Mouse (Mus musculus): ENCODE results near the gene Srsf7.
"Not testable (repeated sequence)": the region's sequence is repeated elsewhere in the genome, so short reads cannot be mapped to it uniquely, and the experiment has no call there.

Gene Srsf7

GRCm38 (mm10) chr17:80193075-80193474, 14.0 kb downstream of the Srsf7 start:
- DNase-seq = no peak

GRCm38 (mm10) chr17:80183615-80184014, 23.5 kb downstream of the Srsf7 start:
- DNase-seq = no peak

- no peak for DNase-seq
Observed at GRCm38 (mm10) chr17:80180468-80180867, 26.6 kb downstream of the Srsf7 start.

GRCm38 (mm10) chr17:80179959-80180358, 27.1 kb downstream of the Srsf7 start:
- DNase-seq = peak; percentile 42 to 51

DNA sequence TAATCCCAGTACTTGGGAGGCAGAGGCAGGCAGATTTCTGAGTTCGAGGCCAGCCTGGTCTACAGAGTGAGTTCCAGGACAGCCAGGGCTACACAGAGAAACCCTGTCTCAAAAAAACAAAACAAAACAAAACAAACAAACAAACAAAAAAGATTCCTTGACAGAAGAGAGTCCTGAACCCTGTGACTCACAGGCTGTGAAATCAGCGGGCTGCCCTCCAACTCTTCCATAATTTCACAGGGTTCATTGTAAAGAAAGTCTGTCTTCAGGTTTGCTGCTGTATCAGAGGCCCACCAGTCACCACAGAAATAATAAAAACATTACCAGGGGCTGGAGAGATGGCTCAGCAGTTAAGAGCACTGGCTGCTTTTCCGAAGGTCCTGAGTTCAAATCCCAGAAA, 28.3 kb downstream of the Srsf7 start:
- not testable (repeated sequence) for DNase-seq

GRCm38 (mm10) chr17:80175966-80176365, 31.1 kb downstream of the Srsf7 start:
- DNase-seq = no peak

GRCm38 (mm10) chr17:80175386-80175739, 31.7 kb downstream of the Srsf7 start:
- DNase-seq = no peak

DNA sequence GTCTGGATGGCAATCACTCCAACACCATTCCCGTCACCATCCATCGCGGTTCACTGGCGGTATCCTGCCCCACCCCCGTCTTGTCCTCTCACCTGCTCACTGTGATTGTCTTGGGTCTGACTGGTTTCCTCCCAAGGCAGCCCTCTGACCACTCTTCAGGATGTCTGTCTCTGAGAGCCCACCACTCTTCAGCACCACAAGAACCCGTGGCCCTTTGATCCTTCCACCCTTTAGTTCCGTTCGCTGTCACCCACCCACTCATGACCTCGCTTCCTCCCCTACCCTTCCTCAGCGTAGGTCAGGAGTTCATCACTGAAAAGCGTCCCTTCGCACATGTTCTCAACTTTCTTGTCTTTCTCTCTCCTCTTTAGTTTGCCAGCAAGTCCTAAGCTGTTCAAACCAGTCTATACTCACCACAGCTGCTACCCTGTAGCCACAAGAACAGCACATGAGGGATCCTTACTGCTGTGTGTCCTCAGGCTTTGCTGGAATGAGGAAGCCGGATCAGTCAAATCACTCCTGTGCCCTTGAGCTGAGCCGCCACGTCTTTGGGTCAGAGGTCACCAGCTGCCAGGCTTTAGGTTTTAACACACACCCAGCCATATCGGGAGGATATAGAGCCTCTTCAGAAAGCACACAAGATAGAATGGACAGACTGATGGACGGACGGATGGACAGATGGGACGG, 32.3 kb downstream of the Srsf7 start:
- DNase-seq = peak; percentile 27 to 48

- peak; percentile 18 to 41 for DNase-seq
Observed at GRCm38 (mm10) chr17:80174146-80174545, 33.0 kb downstream of the Srsf7 start.

GRCm38 (mm10) chr17:80173708-80174107, 33.4 kb downstream of the Srsf7 start:
- no peak for DNase-seq

GRCm38 (mm10) chr17:80172761-80173160, 34.3 kb downstream of the Srsf7 start:
- no peak for DNase-seq

DNA sequence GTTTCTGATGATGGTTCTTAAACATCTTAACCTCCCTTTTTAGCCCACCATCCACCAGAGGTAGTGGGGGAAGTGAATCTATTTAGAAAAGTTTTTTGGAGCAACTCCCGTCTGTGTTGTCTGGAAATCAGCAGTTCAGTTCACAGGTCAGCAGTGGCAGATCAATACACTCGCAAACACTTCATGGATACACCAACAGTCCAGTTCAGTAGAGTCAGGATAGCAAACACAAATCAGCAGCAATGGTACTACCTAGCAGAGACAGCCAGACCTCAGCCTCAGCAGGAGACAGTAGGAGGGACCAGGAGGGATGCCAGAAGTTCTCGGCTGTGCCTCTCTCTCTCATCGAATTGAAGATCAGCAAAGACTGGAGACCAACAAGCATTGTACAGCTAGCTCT, 35.2 kb downstream of the Srsf7 start:
- no peak for DNase-seq

GRCm38 (mm10) chr17:80170951-80171350, 36.2 kb downstream of the Srsf7 start:
- DNase-seq = no peak

- DNase-seq = no peak
Observed at GRCm38 (mm10) chr17:80169792-80170191, 37.3 kb downstream of the Srsf7 start.

DNA sequence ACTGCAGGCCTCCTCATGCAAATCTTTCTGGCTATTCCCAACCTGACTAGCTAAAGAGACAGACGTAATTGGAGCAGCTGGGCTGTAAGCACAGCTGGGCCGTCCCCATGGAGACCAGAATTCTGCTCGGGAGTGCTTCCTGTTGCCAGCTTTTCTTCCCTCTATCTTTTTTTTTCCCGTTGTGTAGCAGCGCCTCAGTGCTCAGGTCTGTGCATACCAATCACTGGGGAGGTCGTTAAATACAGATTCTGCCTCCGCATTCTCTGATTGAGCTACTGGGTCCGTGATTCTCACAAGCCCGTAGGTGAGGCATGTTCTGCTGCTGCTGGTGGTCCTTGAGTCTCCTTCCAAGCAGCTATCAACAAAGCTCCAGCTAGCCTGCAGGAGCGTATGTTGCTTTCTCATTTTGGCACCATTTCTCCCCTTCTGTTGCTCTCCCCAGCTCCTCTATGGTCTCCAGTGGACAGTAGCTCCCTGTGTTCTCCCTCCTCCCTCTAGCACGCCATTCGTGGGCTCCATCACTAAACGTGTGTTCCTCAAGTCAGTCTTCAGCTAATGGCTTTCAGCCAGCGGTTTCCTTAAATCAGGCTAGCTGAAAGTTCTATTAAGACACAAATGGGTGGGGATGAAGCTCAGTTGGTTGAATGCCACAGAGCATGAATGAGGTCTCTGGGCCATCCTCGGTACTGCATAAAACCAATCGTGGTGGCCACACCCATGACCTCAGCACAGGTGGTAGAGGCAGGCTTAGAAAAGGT, 38.5 kb downstream of the Srsf7 start:
- DNase-seq = no peak

DNA sequence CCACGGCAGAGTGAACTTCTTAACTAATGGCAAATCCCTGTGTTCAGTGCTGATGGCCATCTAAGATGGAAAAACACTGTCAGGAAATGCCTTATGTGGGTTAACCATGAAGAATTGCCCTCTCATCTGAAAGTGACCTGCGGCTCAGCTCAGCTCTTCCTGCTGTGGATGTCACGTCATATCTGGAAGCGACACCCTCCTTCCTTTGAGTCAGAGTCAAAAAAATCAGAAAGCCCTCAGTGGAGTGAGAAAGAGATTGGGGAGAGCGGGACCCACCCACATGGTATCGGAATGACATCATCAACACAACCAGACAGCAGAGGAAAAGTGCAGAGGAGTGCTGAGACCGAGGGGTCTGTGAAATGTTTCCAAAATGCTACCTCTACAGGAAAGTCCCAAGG, 39.3 kb downstream of the Srsf7 start:
- DNase-seq = no peak

GRCm38 (mm10) chr17:80167436-80167835, 39.7 kb downstream of the Srsf7 start:
- no peak for DNase-seq

DNA sequence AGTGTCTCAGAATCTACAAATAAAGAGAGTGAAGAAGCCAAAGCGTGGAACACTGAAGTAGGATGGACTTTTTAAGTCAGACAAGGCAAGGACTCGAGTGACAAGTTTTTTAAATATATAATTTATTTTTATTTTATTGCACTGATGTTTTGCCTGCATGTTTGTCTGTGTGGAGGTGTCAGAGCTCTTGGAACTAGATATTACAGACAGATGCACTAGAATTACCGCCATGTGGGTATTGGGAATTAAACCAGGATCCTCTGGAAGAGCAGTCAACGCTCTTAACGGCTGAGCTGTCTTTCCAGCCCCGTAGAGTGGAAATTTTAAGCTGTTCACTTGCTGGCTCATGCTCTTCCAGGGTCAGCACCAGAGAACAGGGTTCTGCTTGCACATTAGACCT, 40.8 kb downstream of the Srsf7 start:
- DNase-seq = no peak

- DNase-seq = no peak
Observed at GRCm38 (mm10) chr17:80165741-80166140, 41.4 kb downstream of the Srsf7 start.

GRCm38 (mm10) chr17:80163991-80164390, 43.1 kb downstream of the Srsf7 start:
- no peak for DNase-seq

- no peak for DNase-seq
Observed at GRCm38 (mm10) chr17:80160454-80160853, 46.7 kb downstream of the Srsf7 start.

DNA sequence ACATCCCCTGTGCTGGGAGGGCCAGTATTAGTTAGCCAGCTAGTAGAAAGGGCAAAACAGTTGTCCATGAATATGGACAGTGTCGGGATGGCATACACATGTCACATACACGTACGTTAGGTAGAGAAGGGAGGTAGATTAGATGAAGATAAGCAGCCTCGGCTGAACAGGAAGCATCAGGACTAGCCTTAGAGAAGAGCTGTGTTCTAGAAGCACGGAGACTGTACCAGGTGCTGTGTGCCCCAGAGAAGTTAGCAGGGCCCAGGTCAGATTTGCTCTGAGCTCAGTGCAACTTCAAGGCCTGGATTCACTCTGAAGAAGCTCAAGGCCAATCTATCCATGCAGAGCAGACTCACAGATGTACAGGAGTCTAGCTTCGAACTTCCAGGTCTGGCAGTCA, 49.6 kb downstream of the Srsf7 start:
- no peak for DNase-seq

GRCm38 (mm10) chr17:80156905-80157304, 50.2 kb downstream of the Srsf7 start:
- no peak for DNase-seq

GRCm38 (mm10) chr17:80153631-80154030, 53.5 kb downstream of the Srsf7 start:
- DNase-seq = no peak

Measured in thymus, adult 18-20 months (tissue).